Mouse (Mus musculus): ENCODE results near the gene Rmnd5a. TPM values are rescaled to one million over a fixed set of nuclear protein-coding genes. Genes with fewer than 3 reads are reported as not detected.

Gene Rmnd5a
- total and polyA plus RNA-seq, 2 experiments from 2014 or later, result 7.8 to 41.8 TPM

DNA sequence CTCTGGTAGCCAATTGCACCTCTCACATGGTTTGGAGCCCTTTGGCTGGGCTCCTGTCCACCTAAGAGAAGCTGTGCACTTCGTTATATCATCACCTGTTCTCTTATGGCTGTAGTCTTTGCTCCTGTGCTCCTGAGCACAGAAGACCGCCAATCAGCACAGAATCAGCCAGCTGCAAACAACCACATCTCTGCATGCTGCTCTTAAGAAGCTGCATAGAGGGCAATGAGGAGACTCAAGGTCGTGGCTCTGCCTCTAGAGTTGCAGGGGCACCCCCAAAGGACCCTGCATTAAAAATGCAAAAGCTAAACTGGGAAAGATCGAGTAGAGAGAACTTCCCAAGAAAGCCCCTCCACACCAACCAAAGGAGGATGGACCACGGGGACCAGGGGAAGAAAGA is 79.7 kb downstream of the Rmnd5a start:
- ATAC-seq (ENCODE audit: low FRiP score) (no peak), DNase-seq (ENCODE audit: low spot score) (no peak)
- Histone ChIP-seq H3K36me3 (ENCODE audit: insufficient read depth, low read length) (no peaks in the 10 kb centered on the region), H3K9me3 (ENCODE audit: low read length) (no peaks in the 10 kb centered on the region), H3K27me3 (ENCODE audit: insufficient read depth, low read length) (no peaks in the 10 kb centered on the region), H3K4me3 (ENCODE audit: low read depth, low read length) (no peak overlapping the region), H3K27ac (ENCODE audit: low read depth, low read length) (no peak overlapping the region), H3K4me2 (ENCODE audit: low read depth, low read length, poor library complexity, severe bottlenecking) (no peak overlapping the region), H3K4me1 (ENCODE audit: insufficient read depth, low read length) (no peaks in the 10 kb centered on the region), H3K9ac (replicated peaks; ENCODE audit: low read length, poor library complexity, severe bottlenecking) (no peak overlapping the region)
- no peak for TF ChIP-seq CTCF (IDR thresholded peaks at IDR 0.05)
- WGBS, result 60% methylated on average over 5 of the region's 5 CpGs

DNA sequence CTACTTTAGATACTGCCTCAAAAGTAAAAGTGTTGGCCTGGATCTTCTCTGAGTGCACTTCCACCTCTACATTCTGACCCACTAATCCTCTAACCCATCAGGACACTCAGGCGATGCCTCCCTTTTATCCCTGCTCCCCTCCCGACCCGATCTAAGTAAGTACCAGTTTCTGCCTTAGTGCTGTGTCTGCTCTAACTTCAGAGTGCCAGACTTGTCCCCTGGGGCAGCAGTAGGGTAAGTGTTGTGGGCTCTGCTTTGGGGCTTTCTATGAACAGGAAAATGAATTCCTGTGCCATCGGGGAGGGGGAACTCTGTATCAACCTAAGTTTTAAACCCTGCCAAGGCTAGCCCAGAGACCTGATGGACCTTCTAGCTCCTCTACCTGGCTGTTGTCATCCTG is 80.2 kb downstream of the Rmnd5a start:
- no peak overlapping the region for H3K9ac ChIP-seq (replicated peaks; ENCODE audit: low read length, poor library complexity, severe bottlenecking)
- H3K4me3 ChIP-seq (ENCODE audit: low read depth, low read length), result no peak overlapping the region
- WGBS, result 76% methylated on average over 4 of the region's 4 CpGs
- no peak for TF ChIP-seq CTCF (IDR thresholded peaks at IDR 0.05)
- no peak overlapping the region for H3K4me2 ChIP-seq (ENCODE audit: low read depth, low read length, poor library complexity, severe bottlenecking)
- DNase-seq (ENCODE audit: low spot score), result no peak
- H3K9me3 ChIP-seq (ENCODE audit: low read length), result no peaks in the 10 kb centered on the region
- no peak for ATAC-seq (ENCODE audit: low FRiP score)
- H3K36me3 ChIP-seq (ENCODE audit: insufficient read depth, low read length), result no peaks in the 10 kb centered on the region
- no peaks in the 10 kb centered on the region for H3K4me1 ChIP-seq (ENCODE audit: insufficient read depth, low read length)
- no peak overlapping the region for H3K27ac ChIP-seq (ENCODE audit: low read depth, low read length)
- H3K27me3 ChIP-seq (ENCODE audit: insufficient read depth, low read length), result no peaks in the 10 kb centered on the region

DNA sequence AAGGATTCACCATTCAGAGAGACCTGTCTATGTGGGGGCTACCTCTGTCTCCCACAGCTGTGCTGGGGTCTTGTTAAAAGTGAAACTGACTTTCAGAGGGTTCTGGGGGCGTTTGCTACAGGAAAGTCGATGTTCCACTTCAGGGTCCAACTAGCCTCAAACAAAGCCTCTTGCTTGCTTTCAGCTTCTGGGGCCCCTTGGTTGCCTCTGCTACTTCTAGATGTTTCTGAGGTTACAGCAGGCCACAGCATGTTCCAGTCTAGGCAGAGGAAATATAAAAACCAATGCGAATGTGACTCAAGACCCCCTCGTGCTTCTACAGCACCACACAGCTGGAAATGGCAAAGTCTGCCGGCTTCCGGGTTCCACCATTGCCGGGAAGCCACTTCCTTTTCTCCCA is 82.9 kb downstream of the Rmnd5a start:
- Histone ChIP-seq H3K4me1 (ENCODE audit: insufficient read depth, low read length) (no peaks in the 10 kb centered on the region), H3K36me3 (ENCODE audit: insufficient read depth, low read length) (no peaks in the 10 kb centered on the region), H3K4me3 (ENCODE audit: low read depth, low read length) (no peak overlapping the region), H3K9me3 (ENCODE audit: low read length) (no peaks in the 10 kb centered on the region), H3K27me3 (ENCODE audit: insufficient read depth, low read length) (no peaks in the 10 kb centered on the region), H3K9ac (replicated peaks; ENCODE audit: low read length, poor library complexity, severe bottlenecking) (no peak overlapping the region), H3K4me2 (ENCODE audit: low read depth, low read length, poor library complexity, severe bottlenecking) (no peak overlapping the region), H3K27ac (ENCODE audit: low read depth, low read length) (no peak overlapping the region)
- no peak for TF ChIP-seq CTCF (IDR thresholded peaks at IDR 0.05)
- no peak for DNase-seq (ENCODE audit: low spot score)
- 92% methylated on average over 7 of the region's 7 CpGs for WGBS
- ATAC-seq (ENCODE audit: low FRiP score), result no peak

DNA sequence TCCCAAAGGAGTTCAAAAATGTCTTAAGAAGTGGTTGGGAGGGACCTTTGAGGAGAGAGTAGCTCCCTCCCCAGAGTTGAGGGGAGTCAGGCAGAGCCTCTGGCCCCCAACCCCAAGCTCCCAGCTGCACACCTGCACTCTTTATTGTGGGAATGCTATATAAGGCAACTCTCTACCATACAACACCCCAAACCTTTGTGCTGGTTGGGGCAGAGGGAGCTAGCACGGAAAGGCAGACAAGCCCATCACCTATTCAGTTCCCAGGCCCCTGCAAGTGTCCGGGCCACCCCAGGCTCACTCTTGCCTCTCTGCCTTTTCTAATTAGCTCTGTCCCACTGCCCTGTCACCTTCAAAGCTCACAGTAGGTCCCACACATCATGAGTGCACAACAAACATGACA is 86.7 kb downstream of the Rmnd5a start:
- Histone ChIP-seq H3K4me3 (ENCODE audit: low read depth, low read length) (no peak overlapping the region), H3K4me1 (ENCODE audit: insufficient read depth, low read length) (no peaks in the 10 kb centered on the region), H3K4me2 (ENCODE audit: low read depth, low read length, poor library complexity, severe bottlenecking) (no peak overlapping the region), H3K36me3 (ENCODE audit: insufficient read depth, low read length) (no peaks in the 10 kb centered on the region), H3K27me3 (ENCODE audit: insufficient read depth, low read length) (no peaks in the 10 kb centered on the region), H3K27ac (ENCODE audit: low read depth, low read length) (no peak overlapping the region), H3K9ac (replicated peaks; ENCODE audit: low read length, poor library complexity, severe bottlenecking) (no peak overlapping the region), H3K9me3 (ENCODE audit: low read length) (no peaks in the 10 kb centered on the region)
- WGBS, result 94% methylated on average over 2 of the region's 2 CpGs
- no peak for DNase-seq (ENCODE audit: low spot score)
- no peak for TF ChIP-seq CTCF (IDR thresholded peaks at IDR 0.05)
- no peak for ATAC-seq (ENCODE audit: low FRiP score)

DNA sequence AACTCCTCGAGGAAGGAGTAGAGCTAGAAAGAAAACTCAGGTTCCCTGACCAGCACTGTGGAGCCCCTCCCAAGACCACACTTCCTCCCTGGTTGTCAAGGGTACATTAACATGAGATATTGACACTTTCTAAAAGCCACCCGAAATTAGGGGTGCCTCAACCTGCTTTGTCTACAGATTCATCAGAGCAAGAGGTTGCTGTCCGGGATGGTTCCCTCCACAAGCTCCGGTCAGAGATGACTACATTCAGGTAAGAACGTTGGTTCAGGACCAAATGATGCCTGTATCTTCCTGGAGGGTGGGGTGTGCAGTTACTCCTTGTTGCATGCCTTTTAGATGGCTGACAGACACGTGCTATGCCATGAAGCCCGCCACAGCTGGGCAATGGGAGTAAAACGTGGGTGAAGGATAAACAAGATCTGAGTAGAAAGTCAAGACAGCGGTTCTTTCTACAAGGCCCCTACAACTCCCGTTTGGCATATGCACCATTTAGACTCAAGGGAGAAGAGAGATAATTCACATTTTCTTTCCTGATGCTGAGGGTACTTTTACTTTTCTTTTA is 87.5 kb downstream of the Rmnd5a start:
- Histone ChIP-seq H3K27ac (ENCODE audit: low read depth, low read length) (no peak overlapping the region), H3K9me3 (ENCODE audit: low read length) (no peaks in the 10 kb centered on the region), H3K9ac (replicated peaks; ENCODE audit: low read length, poor library complexity, severe bottlenecking) (no peak overlapping the region), H3K4me2 (ENCODE audit: low read depth, low read length, poor library complexity, severe bottlenecking) (no peak overlapping the region), H3K4me3 (ENCODE audit: low read depth, low read length) (no peak overlapping the region), H3K36me3 (ENCODE audit: insufficient read depth, low read length) (no peaks in the 10 kb centered on the region), H3K27me3 (ENCODE audit: insufficient read depth, low read length) (no peaks in the 10 kb centered on the region), H3K4me1 (ENCODE audit: insufficient read depth, low read length) (no peaks in the 10 kb centered on the region)
- ATAC-seq (ENCODE audit: low FRiP score) (no peak), DNase-seq (ENCODE audit: low spot score) (no peak)
- 86% methylated on average over 10 of the region's 10 CpGs for WGBS
- TF ChIP-seq CTCF (IDR thresholded peaks at IDR 0.05), result no peak

DNA sequence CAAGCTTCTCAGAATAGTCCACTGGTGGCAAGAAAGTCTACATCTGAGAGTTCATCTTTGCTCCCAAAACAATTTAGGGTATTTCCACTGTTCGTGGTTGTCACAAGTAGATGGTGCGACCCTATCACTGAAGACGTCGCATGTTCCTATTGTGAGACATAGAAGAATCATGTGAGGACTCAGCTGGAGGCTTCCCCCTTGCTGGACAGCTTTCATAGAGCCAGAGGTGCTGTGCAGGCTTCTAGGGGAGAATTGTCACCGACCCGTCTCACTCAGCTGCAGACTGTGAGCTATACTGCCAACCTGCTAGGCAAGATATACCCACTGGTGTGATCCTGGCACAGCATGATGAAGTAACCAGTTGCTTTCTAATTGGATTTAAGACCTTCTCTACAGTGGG is 88.2 kb downstream of the Rmnd5a start:
- 95% methylated on average over 6 of the region's 6 CpGs for WGBS
- H3K4me1 ChIP-seq (ENCODE audit: insufficient read depth, low read length), result no peaks in the 10 kb centered on the region
- no peak overlapping the region for H3K27ac ChIP-seq (ENCODE audit: low read depth, low read length)
- H3K4me3 ChIP-seq (ENCODE audit: low read depth, low read length), result no peak overlapping the region
- no peak overlapping the region for H3K4me2 ChIP-seq (ENCODE audit: low read depth, low read length, poor library complexity, severe bottlenecking)
- H3K36me3 ChIP-seq (ENCODE audit: insufficient read depth, low read length), result no peaks in the 10 kb centered on the region
- DNase-seq (ENCODE audit: low spot score) (no peak), ATAC-seq (ENCODE audit: low FRiP score) (no peak)
- no peaks in the 10 kb centered on the region for H3K27me3 ChIP-seq (ENCODE audit: insufficient read depth, low read length)
- no peak for TF ChIP-seq CTCF (IDR thresholded peaks at IDR 0.05)
- H3K9ac ChIP-seq (replicated peaks; ENCODE audit: low read length, poor library complexity, severe bottlenecking), result no peak overlapping the region
- H3K9me3 ChIP-seq (ENCODE audit: low read length), result no peaks in the 10 kb centered on the region
